Mouse (Mus musculus) midbrain, embryonic 14.5 days (tissue): ENCODE measurements at regions not wholly inside any gene's neighbourhood (a gene's known extent, or its start where the extent isn't known, plus 50 kb on each side); places are given as distances from the start of the nearest gene placed in this dataset.
A peak's percentile ranks its signal among the peaks of the same experiment; 100 is the strongest.
"Not testable (repeated sequence)": the region's sequence is repeated elsewhere in the genome, so short reads cannot be mapped to it uniquely, and the experiment has no call there.

Experiments
- ATAC-seq: fragments of 200-750 bp; cut with Nextera tagmentation; 2 replicates; pipeline ENCODE4 v1.8.0; 2017; ENCODE audit warnings: moderate number of reproducible peaks, moderate library complexity; ENCODE audit not compliant: low FRiP score, low TSS enrichment
- DNase-seq: peaks from one replicate; pipeline ENCODE4 v3.0.0-alpha.2; 2015
- H3K27ac ChIP-seq: fragments of 300-500 bp; sonication (generic); replicated peaks from 2 replicates; pipeline ENCODE4 v1.5.1; 2014; ENCODE audit warnings: mild to moderate bottlenecking, low read depth, low read length, moderate library complexity
- H3K27me3 ChIP-seq: fragments of 300-500 bp; sonication (generic); 2 replicates; pipeline ENCODE4 v1.6.1; 2014; ENCODE audit warnings: low read length, control low read depth, mixed read lengths; ENCODE audit not compliant: control insufficient read depth, insufficient read depth
- H3K36me3 ChIP-seq: fragments of 300-500 bp; sonication (generic); 2 replicates; pipeline ENCODE4 v1.6.1; 2014; ENCODE audit warnings: low read length, control low read depth; ENCODE audit not compliant: control insufficient read depth, insufficient read depth
- H3K4me1 ChIP-seq: fragments of 300-500 bp; sonication (generic); 2 replicates; pipeline ENCODE4 v1.6.1; 2014; ENCODE audit warnings: mild to moderate bottlenecking, antibody characterized with exemption, low read length, control low read depth; ENCODE audit not compliant: control insufficient read depth, insufficient read depth
- H3K4me2 ChIP-seq: fragments of 300-500 bp; sonication (generic); 2 replicates; pipeline ENCODE4 v1.6.1; 2014; ENCODE audit warnings: mild to moderate bottlenecking, low read length, moderate library complexity
- H3K4me3 ChIP-seq: fragments of 300-500 bp; sonication (generic); replicated peaks from 2 replicates; pipeline ENCODE4 v1.5.1; 2014; ENCODE audit warnings: low read depth, low read length
- H3K9ac ChIP-seq: fragments of 300-500 bp; sonication (generic); replicated peaks from 2 replicates; pipeline ENCODE4 v1.6.1; 2014; ENCODE audit warnings: mild to moderate bottlenecking, low read length, moderate library complexity
- H3K9me3 ChIP-seq: fragments of 300-500 bp; sonication (generic); 2 replicates; pipeline ENCODE4 v1.6.1; 2016; ENCODE audit warnings: low read length, control low read depth, mixed read lengths; ENCODE audit not compliant: control insufficient read depth
- WGBS: fragments of 180-500 bp; shearing (Covaris S2); extraction: QIAGEN DNeasy Blood & Tissue Kit; methylation state at CpG from one replicate; pipeline ENCODE4 v1.1.7; 2014; 5-methylcytosine and 5-hydroxymethylcytosine counted together

- ATAC-seq, H3K9me3 ChIP-seq, H3K36me3 ChIP-seq, H3K9ac ChIP-seq, DNase-seq, H3K4me2 ChIP-seq, H3K4me1 ChIP-seq, H3K4me3 ChIP-seq, H3K27me3 ChIP-seq, H3K27ac ChIP-seq: not testable (repeated sequence)
- 89% methylated on average over 8 of the region's 8 CpGs for WGBS
Observed at GRCm38 (mm10) chr15:34027111-34027510, 330.6 kb downstream of the 9430069I07Rik start.

GRCm38 (mm10) chr15:34025396-34025795, 332.3 kb downstream of the 9430069I07Rik start:
- DNase-seq (no peak), ATAC-seq (no peak)
- no peaks in the 10 kb centered on the region for H3K36me3 ChIP-seq
- no peak overlapping the region for H3K9ac ChIP-seq
- H3K4me1 ChIP-seq: no peaks in the 10 kb centered on the region
- no peaks in the 10 kb centered on the region for H3K9me3 ChIP-seq
- H3K4me3 ChIP-seq: no peak overlapping the region
- H3K27me3 ChIP-seq: no peaks in the 10 kb centered on the region
- H3K27ac ChIP-seq: no peak overlapping the region
- H3K4me2 ChIP-seq: no peak overlapping the region
- 90% methylated on average over 2 of the region's 2 CpGs for WGBS

- DNase-seq: peak; percentile 83
- H3K4me2 ChIP-seq: no peak overlapping the region
Observed at GRCm38 (mm10) chr15:34021857-34022256, 335.8 kb downstream of the 9430069I07Rik start.

GRCm38 (mm10) chr15:34016397-34017156, 341.1 kb downstream of the 9430069I07Rik start:
- H3K27me3 ChIP-seq: no peaks in the 10 kb centered on the region
- no peak overlapping the region for H3K4me3 ChIP-seq
- peak; percentile 70 for ATAC-seq
- peak; percentile 80 for DNase-seq
- H3K36me3 ChIP-seq: no peaks in the 10 kb centered on the region
- no peak overlapping the region for H3K9ac ChIP-seq
- H3K9me3 ChIP-seq: no peaks in the 10 kb centered on the region
- H3K4me1 ChIP-seq: no peaks in the 10 kb centered on the region
- no peak overlapping the region for H3K27ac ChIP-seq
- WGBS: 54% methylated on average over 13 of the region's 13 CpGs
- H3K4me2 ChIP-seq: 0 out of 2 replicates have a peak overlapping the region, but pooled peaks have one; percentile 14

More at GRCm38 (mm10) chr15:34021857-34022256, 335.8 kb downstream of the 9430069I07Rik start:
- H3K4me1 ChIP-seq: no peaks in the 10 kb centered on the region
- H3K9ac ChIP-seq: no peak overlapping the region
- 29% methylated on average over 11 of the region's 11 CpGs for WGBS
- no peaks in the 10 kb centered on the region for H3K27me3 ChIP-seq
- no peak for ATAC-seq
- H3K27ac ChIP-seq: no peak overlapping the region
- H3K4me3 ChIP-seq: no peak overlapping the region
- no peaks in the 10 kb centered on the region for H3K36me3 ChIP-seq
- no peaks in the 10 kb centered on the region for H3K9me3 ChIP-seq

GRCm38 (mm10) chr15:34008591-34008990, 349.1 kb downstream of the 9430069I07Rik start:
- Histone ChIP-seq H3K4me1 (no peaks in the 10 kb centered on the region), H3K4me2 (no peak overlapping the region), H3K9me3 (no peaks in the 10 kb centered on the region), H3K36me3 (no peaks in the 10 kb centered on the region), H3K27me3 (no peaks in the 10 kb centered on the region), H3K27ac (no peak overlapping the region), H3K9ac (no peak overlapping the region), H3K4me3 (no peak overlapping the region)
- WGBS: 48% methylated on average over 1 of the region's 1 CpGs
- DNase-seq (no peak), ATAC-seq (no peak)

- no peaks in the 10 kb centered on the region for H3K9me3 ChIP-seq
- no peaks in the 10 kb centered on the region for H3K27me3 ChIP-seq
- H3K9ac ChIP-seq: no peak overlapping the region
- H3K4me2 ChIP-seq: no peak overlapping the region
- no peak for DNase-seq
- no peak for ATAC-seq
- H3K4me1 ChIP-seq: no peaks in the 10 kb centered on the region
- 92% methylated on average over 4 of the region's 4 CpGs for WGBS
- no peaks in the 10 kb centered on the region for H3K36me3 ChIP-seq
- H3K27ac ChIP-seq: no peak overlapping the region
- no peak overlapping the region for H3K4me3 ChIP-seq
Observed at GRCm38 (mm10) chr15:33992383-33992782, 365.3 kb downstream of the 9430069I07Rik start.

- no peaks in the 10 kb centered on the region for H3K9me3 ChIP-seq
- H3K36me3 ChIP-seq: no peaks in the 10 kb centered on the region
- H3K4me3 ChIP-seq: no peak overlapping the region
- H3K4me1 ChIP-seq: no peaks in the 10 kb centered on the region
- no peaks in the 10 kb centered on the region for H3K27me3 ChIP-seq
- WGBS: 55% methylated on average over 1 of the region's 1 CpGs
- H3K4me2 ChIP-seq: no peak overlapping the region
- H3K9ac ChIP-seq: no peak overlapping the region
- ATAC-seq: no peak
- DNase-seq: peak; percentile 56
- H3K27ac ChIP-seq: no peak overlapping the region
Observed at GRCm38 (mm10) chr15:33975077-33975476, 382.6 kb downstream of the 9430069I07Rik start.

GRCm38 (mm10) chr15:33973466-33973865, 384.2 kb downstream of the 9430069I07Rik start:
- Histone ChIP-seq H3K36me3 (no peaks in the 10 kb centered on the region), H3K9ac (no peak overlapping the region), H3K4me2 (no peak overlapping the region), H3K27me3 (no peaks in the 10 kb centered on the region), H3K4me3 (no peak overlapping the region), H3K27ac (no peak overlapping the region), H3K4me1 (no peaks in the 10 kb centered on the region), H3K9me3 (no peaks in the 10 kb centered on the region)
- DNase-seq: no peak
- ATAC-seq: no peak
- 84% methylated on average over 3 of the region's 3 CpGs for WGBS

- Histone ChIP-seq H3K27ac (no peak overlapping the region), H3K4me2 (no peak overlapping the region), H3K4me3 (no peak overlapping the region), H3K9me3 (no peaks in the 10 kb centered on the region), H3K4me1 (no peaks in the 10 kb centered on the region), H3K9ac (no peak overlapping the region), H3K36me3 (no peaks in the 10 kb centered on the region), H3K27me3 (no peaks in the 10 kb centered on the region)
- ATAC-seq (no peak), DNase-seq (no peak)
- WGBS: 57% methylated on average over 1 of the region's 1 CpGs
Observed at GRCm38 (mm10) chr15:33969409-33969808, 388.3 kb downstream of the 9430069I07Rik start.
